Mouse (Mus musculus) cerebellum, adult 2 months (tissue): ENCODE results near the gene Castor1.

Experiments used
- CTCF ChIP-seq: fragments of 200-500 bp; IDR thresholded peaks from 2 replicates; pipeline ENCODE4 v1.5.1; 2011; ENCODE audit warnings: low read depth, mild to moderate bottlenecking, control low read depth, low read length, moderate library complexity, borderline replicate concordance; ENCODE audit not compliant: insufficient read depth
- POLR2A ChIP-seq: fragments of 200-500 bp; IDR thresholded peaks from 2 replicates; pipeline ENCODE4 v1.6.1; 2011; ENCODE audit warnings: low read length, control low read depth, borderline replicate concordance; ENCODE audit not compliant: insufficient read depth

GRCm38 (mm10) chr11:4228463-4228862 is 10.4 kb downstream of the Castor1 start:
- no peak for TF ChIP-seq POLR2A
- TF ChIP-seq CTCF, result no peak
